Mouse (Mus musculus): Measurements from ENCODE around the gene Nabp1.
A peak's percentile ranks its signal among the peaks of the same experiment; 100 is the strongest.
"Not testable (repeated sequence)": the region's sequence is repeated elsewhere in the genome, so short reads cannot be mapped to it uniquely, and the experiment has no call there.

The Nabp1 gene

GRCm38 (mm10) chr1:51486291-51486690, 8.1 kb upstream of the Nabp1 start:
- no peak for DNase-seq (ENCODE audit: low spot score in 2 of 2)

GRCm38 (mm10) chr1:51480386-51480785, 2.2 kb upstream of the Nabp1 start:
- no peak for DNase-seq (ENCODE audit: low spot score in 2 of 2)

- DNase-seq (ENCODE audit: low spot score in 2 of 2): no peak
Observed at GRCm38 (mm10) chr1:51479691-51480090, 1.5 kb upstream of the Nabp1 start.

GRCm38 (mm10) chr1:51479027-51479329, 753 bp upstream of the Nabp1 start:
- DNase-seq (ENCODE audit: low spot score in 2 of 2): no peak

GRCm38 (mm10) chr1:51477656-51478081, 556 bp downstream of the Nabp1 start:
- peak in 1 of 2 experiments; percentile 52 for DNase-seq (ENCODE audit: low spot score in 2 of 2)

GRCm38 (mm10) chr1:51476405-51476804, 1.8 kb downstream of the Nabp1 start:
- no peak for DNase-seq (ENCODE audit: low spot score in 2 of 2)

GRCm38 (mm10) chr1:51468077-51468476, 10.1 kb downstream of the Nabp1 start:
- DNase-seq (ENCODE audit: low spot score in 2 of 2): no peak

- DNase-seq (ENCODE audit: low spot score in 2 of 2): no peak
Observed at GRCm38 (mm10) chr1:51467181-51467580, 11.0 kb downstream of the Nabp1 start.

GRCm38 (mm10) chr1:51466385-51466784, 11.8 kb downstream of the Nabp1 start:
- no peak for DNase-seq (ENCODE audit: low spot score in 2 of 2)

GRCm38 (mm10) chr1:51465285-51465684, 12.9 kb downstream of the Nabp1 start:
- no peak for DNase-seq (ENCODE audit: low spot score in 2 of 2)

- no peak for DNase-seq (ENCODE audit: low spot score in 2 of 2)
Observed at GRCm38 (mm10) chr1:51463038-51463437, 15.2 kb downstream of the Nabp1 start.

- peak in 1 of 2 experiments; percentile 19 for DNase-seq (ENCODE audit: low spot score in 2 of 2)
Observed at GRCm38 (mm10) chr1:51458731-51459450, 19.3 kb downstream of the Nabp1 start.

- DNase-seq (ENCODE audit: low spot score in 2 of 2): no peak
Observed at GRCm38 (mm10) chr1:51458089-51458488, 20.1 kb downstream of the Nabp1 start.

- DNase-seq (ENCODE audit: low spot score in 2 of 2): no peak
Observed at GRCm38 (mm10) chr1:51457249-51457648, 21.0 kb downstream of the Nabp1 start.

GRCm38 (mm10) chr1:51448789-51449188, 29.4 kb downstream of the Nabp1 start:
- no peak for DNase-seq (ENCODE audit: low spot score in 2 of 2)

GRCm38 (mm10) chr1:51445854-51446460, 32.3 kb downstream of the Nabp1 start:
- no peak for DNase-seq (ENCODE audit: low spot score in 2 of 2)

- no peak for DNase-seq (ENCODE audit: low spot score in 2 of 2)
Observed at GRCm38 (mm10) chr1:51445161-51445853, 32.9 kb downstream of the Nabp1 start.

GRCm38 (mm10) chr1:51429775-51430174, 48.5 kb downstream of the Nabp1 start:
- no peak for DNase-seq (ENCODE audit: low spot score in 2 of 2)

- no peak for DNase-seq (ENCODE audit: low spot score in 2 of 2)
Observed at GRCm38 (mm10) chr1:51426298-51426697, 51.9 kb downstream of the Nabp1 start.

- DNase-seq (ENCODE audit: low spot score in 2 of 2): not testable (repeated sequence)
Observed at GRCm38 (mm10) chr1:51421029-51421428, 57.2 kb downstream of the Nabp1 start.

GRCm38 (mm10) chr1:51418753-51419152, 59.5 kb downstream of the Nabp1 start:
- no peak for DNase-seq (ENCODE audit: low spot score in 2 of 2)
